Mouse (Mus musculus): ENCODE results near the gene Asb1.

Gene Asb1

GRCm38 (mm10) chr1:91540271-91540826 lies at the start of gene Asb1:
Asb1 (plus strand) TSS chr1:91540544.
- peak; percentile 96 for DNase-seq (ENCODE audit: low spot score in 2 of 2)

DNA sequence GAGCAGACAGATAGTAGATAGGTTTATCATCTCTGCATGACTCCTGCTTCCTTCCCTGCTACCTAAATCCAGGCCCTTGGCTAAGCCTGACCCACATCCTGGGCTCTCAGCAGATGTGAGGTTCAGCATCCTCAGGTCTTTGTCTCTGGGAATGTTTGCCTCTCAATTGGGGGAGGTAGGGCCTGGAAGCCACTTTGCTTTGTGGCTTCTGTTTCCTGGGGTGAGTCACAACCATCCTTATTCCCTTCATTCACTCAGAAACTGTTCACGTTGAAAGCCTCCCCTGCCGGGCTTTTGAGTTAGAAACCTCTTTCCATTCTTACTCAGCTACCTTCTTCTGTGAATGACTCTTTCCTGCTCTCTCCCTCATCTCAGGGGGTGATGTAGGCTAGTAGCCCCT lies 47.6 kb upstream of the Asb1 start:
- no peak for DNase-seq (ENCODE audit: low spot score in 2 of 2)

- DNase-seq (ENCODE audit: low spot score in 2 of 2): no peak
Observed at GRCm38 (mm10) chr1:91493938-91494337, 46.4 kb upstream of the Asb1 start.

DNA sequence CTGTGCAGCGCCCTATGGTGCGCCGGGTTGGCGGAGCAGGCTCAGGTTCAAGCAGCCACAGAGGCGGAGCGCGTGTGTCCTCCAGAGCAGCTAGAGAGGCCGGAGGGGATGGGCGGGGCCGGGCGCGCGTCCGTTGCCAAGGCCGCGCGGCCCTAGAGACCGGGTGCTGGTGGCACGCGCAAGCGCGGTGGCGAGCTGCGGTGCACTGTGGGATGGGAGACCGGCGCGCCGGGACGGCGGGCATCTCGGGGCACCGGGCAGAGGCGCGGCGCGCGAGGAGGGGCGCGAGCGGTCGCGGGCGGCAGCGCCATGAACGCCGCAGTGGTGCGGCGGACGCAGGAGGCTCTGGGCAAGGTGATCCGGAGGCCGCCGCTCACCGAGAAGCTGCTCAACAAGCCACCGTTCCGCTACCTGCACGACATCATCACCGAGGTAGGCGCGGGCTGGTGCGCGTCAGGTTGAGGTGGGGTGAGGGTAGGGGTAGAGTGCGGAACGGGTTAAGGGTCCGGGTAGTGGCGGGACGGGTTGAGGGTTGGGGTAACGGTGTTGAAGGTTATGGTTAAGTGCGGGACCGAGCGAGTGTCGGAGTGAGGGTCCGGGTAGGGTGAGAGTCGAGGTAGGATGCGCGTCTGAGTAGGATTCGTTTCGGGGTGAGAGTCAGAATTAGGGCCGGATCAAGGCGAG lies 45.7 kb upstream of the Asb1 start, which contains the start of gene Traf3ip1:
Gene Traf3ip1, plus strand, starts transcription at position 191 of the 684 bp plus-strand sequence.
- peak; percentile 92 to 97 for DNase-seq (ENCODE audit: low spot score in 2 of 2)

GRCm38 (mm10) chr1:91495321-91495720 lies 45.0 kb upstream of the Asb1 start:
- peak in 1 of 2 experiments; percentile 16 for DNase-seq (ENCODE audit: low spot score in 2 of 2)

GRCm38 (mm10) chr1:91498579-91498978 lies 41.8 kb upstream of the Asb1 start:
- DNase-seq (ENCODE audit: low spot score in 2 of 2): no peak

GRCm38 (mm10) chr1:91504615-91505014 lies 35.7 kb upstream of the Asb1 start:
- no peak for DNase-seq (ENCODE audit: low spot score in 2 of 2)

DNA sequence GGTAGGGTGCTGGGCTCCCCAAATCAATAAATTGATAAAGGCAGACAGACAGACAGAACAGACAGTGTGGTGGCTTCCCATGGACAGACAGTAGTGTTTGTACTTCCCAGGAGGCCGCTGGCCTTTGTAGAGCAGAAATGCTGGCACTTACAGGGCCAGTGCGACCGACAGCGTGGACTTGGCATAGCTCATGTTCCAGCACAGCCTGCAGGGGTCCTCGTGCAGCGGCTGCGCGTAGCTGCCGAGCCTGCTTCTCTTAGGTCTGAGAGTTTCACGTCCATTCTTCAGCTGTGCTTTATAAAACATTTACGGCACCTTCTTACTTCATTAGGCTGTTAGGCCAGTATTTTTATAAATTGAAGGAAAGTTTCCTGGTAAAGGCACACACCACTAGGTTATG lies 25.4 kb upstream of the Asb1 start:
- no peak for DNase-seq (ENCODE audit: low spot score in 2 of 2)

DNA sequence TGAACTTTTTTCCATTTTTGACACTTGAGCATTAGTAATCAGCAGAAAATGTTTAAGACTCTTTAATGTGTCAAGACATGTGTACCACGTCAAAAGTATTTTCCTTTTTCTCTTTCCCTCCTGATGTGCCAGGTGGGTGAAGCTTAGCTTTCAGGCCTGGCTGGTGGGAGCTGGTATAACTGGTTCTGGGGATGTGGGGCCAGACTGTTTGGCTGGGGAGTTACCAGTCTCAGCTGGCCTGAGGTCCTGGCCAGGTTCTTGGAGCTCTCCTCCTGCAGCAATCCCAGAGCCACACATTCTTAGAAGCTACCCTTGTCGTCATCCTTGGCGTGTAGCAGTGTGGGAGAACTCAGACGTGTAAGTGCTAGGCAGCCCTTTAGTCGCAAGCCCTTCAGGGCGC lies 24.7 kb upstream of the Asb1 start:
- no peak for DNase-seq (ENCODE audit: low spot score in 2 of 2)

DNA sequence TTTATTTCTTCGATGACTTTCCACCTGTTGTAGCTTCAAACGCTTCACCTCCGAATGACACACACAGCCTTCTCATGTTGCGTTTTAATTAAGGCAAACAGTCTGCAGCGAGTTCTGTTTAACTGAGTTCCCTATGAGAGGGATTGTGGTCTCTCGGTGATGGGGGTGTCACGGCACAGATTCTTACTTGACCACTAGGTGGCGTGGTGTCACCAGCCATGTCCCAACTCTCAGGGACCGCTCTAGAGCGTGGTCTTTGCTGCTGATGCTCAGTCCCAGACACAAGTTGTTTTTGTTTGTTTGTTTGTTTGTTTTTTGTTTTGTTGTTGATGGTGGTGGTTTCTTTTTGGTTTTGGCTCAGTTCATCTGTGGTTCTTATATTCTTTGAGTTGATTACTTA lies 16.6 kb upstream of the Asb1 start:
- peak; percentile 66 to 85 for DNase-seq (ENCODE audit: low spot score in 2 of 2)

- DNase-seq (ENCODE audit: low spot score in 2 of 2): no peak
Observed at GRCm38 (mm10) chr1:91525838-91526237, 14.5 kb upstream of the Asb1 start.

GRCm38 (mm10) chr1:91530166-91530565 lies 10.2 kb upstream of the Asb1 start:
- DNase-seq (ENCODE audit: low spot score in 2 of 2): no peak

DNA sequence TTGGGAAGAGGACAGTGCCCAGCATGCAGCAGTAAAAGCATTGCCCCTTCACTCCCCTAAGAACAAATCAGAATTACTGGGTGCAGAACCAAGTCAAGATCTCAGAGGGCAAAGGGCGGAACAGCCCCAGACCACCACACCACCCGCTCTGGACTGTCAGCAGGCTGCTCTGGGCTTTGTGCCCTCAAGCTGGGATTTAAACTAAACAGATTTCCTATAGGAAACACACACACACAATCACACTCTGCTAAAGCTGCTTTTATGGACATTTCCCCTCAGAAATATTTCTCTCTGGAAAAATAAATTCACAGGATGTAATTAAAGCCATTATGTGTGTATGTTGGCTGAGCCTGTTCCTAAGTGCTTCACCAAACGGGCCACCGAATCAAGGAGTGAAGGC lies 8.1 kb upstream of the Asb1 start:
- DNase-seq (ENCODE audit: low spot score in 2 of 2): no peak

GRCm38 (mm10) chr1:91532892-91533291 lies 7.5 kb upstream of the Asb1 start:
- no peak for DNase-seq (ENCODE audit: low spot score in 2 of 2)

- DNase-seq (ENCODE audit: low spot score in 2 of 2): peak; percentile 79 to 82
Observed at GRCm38 (mm10) chr1:91533483-91533882, 6.9 kb upstream of the Asb1 start.

DNA sequence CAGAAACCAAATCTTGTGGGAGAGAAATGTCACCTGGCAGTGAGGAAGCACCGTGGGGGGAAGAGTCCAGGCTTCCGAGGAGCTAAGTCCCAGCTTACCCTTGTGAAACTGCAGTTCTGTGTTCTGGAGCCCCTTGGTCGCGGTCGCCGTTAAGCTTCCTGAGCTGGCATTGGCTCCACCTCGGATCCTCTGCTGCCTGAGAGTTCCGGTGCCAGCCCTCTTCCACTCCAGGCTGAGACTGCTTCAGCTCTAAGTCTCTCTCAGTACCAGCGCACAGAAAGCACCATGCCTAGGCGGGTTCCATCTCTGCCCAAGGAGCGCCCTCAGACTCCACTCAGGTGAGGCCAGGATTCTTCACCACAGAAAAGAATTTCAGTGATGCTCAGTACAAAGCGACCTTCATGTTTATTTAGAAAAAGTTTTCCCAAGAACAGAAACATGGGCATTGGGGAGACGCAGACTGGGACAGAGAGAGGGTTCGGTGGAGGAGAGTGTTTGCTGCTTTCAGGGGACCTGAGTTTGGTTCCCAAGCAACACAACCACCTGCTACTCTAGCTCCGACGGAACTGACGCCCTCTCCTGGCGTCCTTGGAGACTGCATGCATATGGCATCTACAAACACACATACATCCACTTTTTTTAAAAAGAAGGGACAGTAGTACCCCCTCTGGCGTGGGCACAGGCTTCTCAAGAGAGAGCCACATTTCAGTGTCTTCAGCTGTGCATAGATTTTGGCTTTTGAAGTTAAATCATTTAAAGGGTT lies 6.2 kb upstream of the Asb1 start:
- DNase-seq (ENCODE audit: low spot score in 2 of 2): peak; percentile 69 to 85

- DNase-seq (ENCODE audit: low spot score in 2 of 2): no peak
Observed at GRCm38 (mm10) chr1:91537786-91538569, 2.4 kb upstream of the Asb1 start.

GRCm38 (mm10) chr1:91538570-91538929 lies 1.8 kb upstream of the Asb1 start:
- no peak for DNase-seq (ENCODE audit: low spot score in 2 of 2)

DNA sequence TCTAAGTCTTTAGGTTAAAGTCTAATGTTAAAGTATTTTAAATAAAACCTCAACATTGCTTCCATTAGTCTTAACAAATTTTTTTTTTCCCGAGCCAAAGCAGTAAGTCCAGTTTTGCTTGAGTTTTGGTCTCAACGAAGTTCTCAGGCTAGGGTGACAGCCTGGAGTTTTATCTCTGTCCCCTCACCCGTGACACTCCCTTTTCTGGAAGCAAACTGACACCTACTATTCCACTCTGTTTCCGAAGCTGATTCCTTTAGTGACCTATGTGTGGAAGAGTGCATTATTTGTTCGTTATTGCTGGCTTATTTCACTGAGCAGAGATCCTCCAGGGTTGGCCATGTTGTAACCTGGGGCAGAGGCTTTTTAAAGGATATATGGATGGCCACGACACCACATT lies 1.1 kb upstream of the Asb1 start:
- DNase-seq (ENCODE audit: low spot score in 2 of 2): no peak

DNA sequence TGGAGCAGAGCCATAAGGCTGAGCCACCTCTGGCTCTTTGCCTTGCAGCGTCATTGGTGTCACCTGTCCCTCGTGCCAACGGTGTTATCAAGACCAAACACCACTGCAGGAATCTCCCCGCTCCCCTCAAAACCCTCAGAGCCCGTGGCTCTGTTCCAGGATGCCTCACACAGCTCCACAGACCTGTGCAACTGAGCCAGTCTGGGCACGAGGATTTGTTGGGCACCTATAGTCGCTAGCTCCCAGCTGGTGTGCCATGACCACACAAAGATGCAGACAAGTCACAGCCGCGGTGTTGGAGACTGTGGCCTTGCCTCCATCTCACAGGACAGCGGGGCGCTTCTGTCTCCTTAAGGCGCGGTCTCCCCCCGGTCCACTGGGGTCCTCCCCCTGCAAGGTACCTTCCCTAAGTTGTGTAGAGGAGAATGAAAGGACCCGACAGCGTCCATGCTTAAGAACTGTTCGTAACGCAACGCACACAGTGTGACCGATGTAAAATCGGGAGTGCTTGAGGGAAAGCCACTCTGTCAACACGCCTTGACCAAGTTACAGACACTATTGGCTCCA lies 557 bp upstream of the Asb1 start:
- DNase-seq (ENCODE audit: low spot score in 2 of 2): peak; percentile 78 to 87

DNA sequence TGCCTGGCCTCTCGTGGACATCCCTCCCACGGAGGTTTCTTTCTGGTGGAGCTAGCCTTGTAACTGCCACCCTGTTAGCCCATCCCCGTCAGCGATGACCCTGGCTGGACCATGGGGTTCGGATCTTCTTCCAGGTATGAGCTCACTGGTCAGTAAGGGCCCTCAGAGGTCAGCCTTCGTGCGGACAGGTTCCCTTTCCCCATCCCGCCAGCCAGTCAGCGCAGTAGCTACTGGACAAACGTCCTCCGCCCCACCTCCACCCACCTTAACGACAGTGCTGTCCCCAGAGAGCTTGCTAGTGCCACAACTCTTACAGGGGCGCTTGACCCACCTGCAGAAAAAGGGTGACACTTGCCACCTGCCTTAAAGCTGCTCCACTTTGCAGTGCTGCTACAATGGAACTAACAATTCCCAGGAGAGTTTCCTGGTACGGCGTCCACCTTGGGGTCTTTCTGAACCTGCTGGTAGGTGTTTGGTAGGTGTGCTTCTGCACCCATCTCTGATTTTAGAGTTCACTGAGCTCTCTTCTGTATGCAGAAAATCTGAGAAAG lies 773 bp downstream of the Asb1 start:
- peak in 1 of 2 experiments; percentile 33 for DNase-seq (ENCODE audit: low spot score in 2 of 2)

DNA sequence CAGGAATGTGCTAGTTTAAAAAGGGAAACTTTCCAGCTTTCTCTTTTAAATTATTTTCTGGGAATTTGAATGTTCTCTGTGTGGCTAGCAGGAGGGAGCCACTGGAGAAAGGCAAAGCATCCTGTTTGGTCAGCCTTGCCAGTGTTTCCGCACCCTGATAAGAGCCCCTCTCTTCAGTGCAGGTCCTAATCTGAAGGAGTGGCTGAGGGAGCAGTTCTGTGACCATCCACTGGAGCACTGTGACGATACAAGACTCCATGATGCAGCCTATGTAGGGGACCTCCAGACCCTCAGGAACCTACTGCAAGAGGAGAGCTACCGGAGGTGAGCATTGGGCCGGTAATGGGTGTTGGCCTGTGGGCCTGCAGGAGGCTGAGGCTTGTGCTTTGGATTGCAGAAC lies 3.6 kb downstream of the Asb1 start:
- DNase-seq (ENCODE audit: low spot score in 2 of 2): no peak

Measured in spleen, postnatal 4 days (tissue).